Mouse (Mus musculus): ENCODE measurements around the gene Mier1. TPM values are rescaled to one million over a fixed set of nuclear protein-coding genes. Genes with fewer than 3 reads are reported as not detected.

Mier1 gene
- polyA plus RNA-seq, 2 experiments, result 13.8 to 20.5 TPM

GRCm38 (mm10) chr4:103173507-103173906, 59.3 kb downstream of the Mier1 start:
- no peak overlapping the region for H3K4me3 ChIP-seq (ENCODE audit: insufficient read depth in 1 of 2, low read depth in 2 of 2, low read length in 2 of 2)
- no peaks in the 10 kb centered on the region for H3K27me3 ChIP-seq (ENCODE audit: control insufficient read depth, insufficient read depth, low read length)
- no peak for TF ChIP-seq EP300 (IDR thresholded peaks at IDR 0.05; ENCODE audit: low read depth)
- no peak for TF ChIP-seq CTCF (IDR thresholded peaks at IDR 0.05; ENCODE audit: low read depth)
- H3K9me3 ChIP-seq (ENCODE audit: control insufficient read depth, low read length), result no peaks in the 10 kb centered on the region
- ATAC-seq (ENCODE audit: insufficient read depth) (no peak), DNase-seq (ENCODE audit: low read depth in 3 of 3, low spot score in 3 of 3) (no peak)
- H3K9ac ChIP-seq (replicated peaks), result no peak overlapping the region
- peaks cover 5% of the 10 kb centered on the region for H3K36me3 ChIP-seq (replicated peaks; ENCODE audit: control insufficient read depth, insufficient read depth, low read depth)
- H3K27ac ChIP-seq, result no peak overlapping the region
- WGBS (ENCODE audit: insufficient replicate concordance), result 76% methylated on average over 6 of the region's 6 CpGs
- H3K4me1 ChIP-seq (replicated peaks; ENCODE audit: control insufficient read depth in 2 of 2, insufficient read depth in 2 of 2, low read length in 1 of 2), result no peaks in the 10 kb centered on the region
- no peak overlapping the region for H3K4me2 ChIP-seq (ENCODE audit: low read depth)

GRCm38 (mm10) chr4:103174001-103174400, 59.8 kb downstream of the Mier1 start:
- Histone ChIP-seq H3K4me2 (ENCODE audit: low read depth) (no peak overlapping the region), H3K27ac (no peak overlapping the region), H3K27me3 (ENCODE audit: control insufficient read depth, insufficient read depth, low read length) (no peaks in the 10 kb centered on the region), H3K9ac (replicated peaks) (no peak overlapping the region), H3K9me3 (ENCODE audit: control insufficient read depth, low read length) (no peaks in the 10 kb centered on the region), H3K36me3 (replicated peaks; ENCODE audit: control insufficient read depth, insufficient read depth, low read depth) (peaks cover 5% of the 10 kb centered on the region), H3K4me3 (ENCODE audit: insufficient read depth in 1 of 2, low read depth in 2 of 2, low read length in 2 of 2) (no peak overlapping the region), H3K4me1 (replicated peaks; ENCODE audit: control insufficient read depth in 2 of 2, insufficient read depth in 2 of 2, low read length in 1 of 2) (no peaks in the 10 kb centered on the region)
- WGBS (ENCODE audit: insufficient replicate concordance), result 89% methylated on average over 7 of the region's 7 CpGs
- no peak for TF ChIP-seq CTCF (IDR thresholded peaks at IDR 0.05; ENCODE audit: low read depth)
- no peak for TF ChIP-seq EP300 (IDR thresholded peaks at IDR 0.05; ENCODE audit: low read depth)
- ATAC-seq (ENCODE audit: insufficient read depth), result no peak
- DNase-seq (ENCODE audit: low read depth in 3 of 3, low spot score in 3 of 3), result no peak

GRCm38 (mm10) chr4:103177681-103178080, 63.5 kb downstream of the Mier1 start:
- H3K4me3 ChIP-seq (ENCODE audit: insufficient read depth in 1 of 2, low read depth in 2 of 2, low read length in 2 of 2), result no peak overlapping the region
- ATAC-seq (ENCODE audit: insufficient read depth) (no peak), DNase-seq (ENCODE audit: low read depth in 3 of 3, low spot score in 3 of 3) (no peak)
- no peak overlapping the region for H3K9ac ChIP-seq (replicated peaks)
- no peaks in the 10 kb centered on the region for H3K27me3 ChIP-seq (ENCODE audit: control insufficient read depth, insufficient read depth, low read length)
- TF ChIP-seq EP300 (IDR thresholded peaks at IDR 0.05; ENCODE audit: low read depth) (no peak), CTCF (IDR thresholded peaks at IDR 0.05; ENCODE audit: low read depth) (no peak)
- H3K36me3 ChIP-seq (replicated peaks; ENCODE audit: control insufficient read depth, insufficient read depth, low read depth), result peaks cover 2% of the 10 kb centered on the region
- no peaks in the 10 kb centered on the region for H3K9me3 ChIP-seq (ENCODE audit: control insufficient read depth, low read length)
- WGBS (ENCODE audit: insufficient replicate concordance), result 81% methylated on average over 1 of the region's 1 CpGs
- no peaks in the 10 kb centered on the region for H3K4me1 ChIP-seq (replicated peaks; ENCODE audit: control insufficient read depth in 2 of 2, insufficient read depth in 2 of 2, low read length in 1 of 2)
- H3K27ac ChIP-seq, result no peak overlapping the region
- no peak overlapping the region for H3K4me2 ChIP-seq (ENCODE audit: low read depth)

GRCm38 (mm10) chr4:103178635-103179318, 64.6 kb downstream of the Mier1 start:
- WGBS (ENCODE audit: insufficient replicate concordance), result 71% methylated on average over 7 of the region's 7 CpGs
- TF ChIP-seq CTCF (IDR thresholded peaks at IDR 0.05; ENCODE audit: low read depth), result no peak
- no peak for TF ChIP-seq EP300 (IDR thresholded peaks at IDR 0.05; ENCODE audit: low read depth)
- Histone ChIP-seq H3K4me1 (replicated peaks; ENCODE audit: control insufficient read depth in 2 of 2, insufficient read depth in 2 of 2, low read length in 1 of 2) (no peaks in the 10 kb centered on the region), H3K9ac (replicated peaks) (no peak overlapping the region), H3K9me3 (ENCODE audit: control insufficient read depth, low read length) (no peaks in the 10 kb centered on the region), H3K36me3 (replicated peaks; ENCODE audit: control insufficient read depth, insufficient read depth, low read depth) (peaks cover 2% of the 10 kb centered on the region), H3K27ac (no peak overlapping the region), H3K4me3 (ENCODE audit: insufficient read depth in 1 of 2, low read depth in 2 of 2, low read length in 2 of 2) (no peak overlapping the region), H3K4me2 (ENCODE audit: low read depth) (no peak overlapping the region), H3K27me3 (ENCODE audit: control insufficient read depth, insufficient read depth, low read length) (no peaks in the 10 kb centered on the region)
- DNase-seq (ENCODE audit: low read depth in 3 of 3, low spot score in 3 of 3), result no peak
- no peak for ATAC-seq (ENCODE audit: insufficient read depth)

- no peaks in the 10 kb centered on the region for H3K4me1 ChIP-seq (replicated peaks; ENCODE audit: control insufficient read depth in 2 of 2, insufficient read depth in 2 of 2, low read length in 1 of 2)
- peaks cover 2% of the 10 kb centered on the region for H3K36me3 ChIP-seq (replicated peaks; ENCODE audit: control insufficient read depth, insufficient read depth, low read depth)
- no peak overlapping the region for H3K27ac ChIP-seq
- TF ChIP-seq EP300 (IDR thresholded peaks at IDR 0.05; ENCODE audit: low read depth), result no peak
- no peak for TF ChIP-seq CTCF (IDR thresholded peaks at IDR 0.05; ENCODE audit: low read depth)
- H3K4me2 ChIP-seq (ENCODE audit: low read depth), result no peak overlapping the region
- no peaks in the 10 kb centered on the region for H3K27me3 ChIP-seq (ENCODE audit: control insufficient read depth, insufficient read depth, low read length)
- WGBS (ENCODE audit: insufficient replicate concordance), result 82% methylated on average over 3 of the region's 3 CpGs
- ATAC-seq (ENCODE audit: insufficient read depth), result no peak
- H3K4me3 ChIP-seq (ENCODE audit: insufficient read depth in 1 of 2, low read depth in 2 of 2, low read length in 2 of 2), result no peak overlapping the region
- no peaks in the 10 kb centered on the region for H3K9me3 ChIP-seq (ENCODE audit: control insufficient read depth, low read length)
- no peak overlapping the region for H3K9ac ChIP-seq (replicated peaks)
- no peak for DNase-seq (ENCODE audit: low read depth in 3 of 3, low spot score in 3 of 3)
Measured at GRCm38 (mm10) chr4:103179581-103179980, 65.4 kb downstream of the Mier1 start.
